Mouse (Mus musculus): ENCODE data around the gene Zbtb16.

DNA sequence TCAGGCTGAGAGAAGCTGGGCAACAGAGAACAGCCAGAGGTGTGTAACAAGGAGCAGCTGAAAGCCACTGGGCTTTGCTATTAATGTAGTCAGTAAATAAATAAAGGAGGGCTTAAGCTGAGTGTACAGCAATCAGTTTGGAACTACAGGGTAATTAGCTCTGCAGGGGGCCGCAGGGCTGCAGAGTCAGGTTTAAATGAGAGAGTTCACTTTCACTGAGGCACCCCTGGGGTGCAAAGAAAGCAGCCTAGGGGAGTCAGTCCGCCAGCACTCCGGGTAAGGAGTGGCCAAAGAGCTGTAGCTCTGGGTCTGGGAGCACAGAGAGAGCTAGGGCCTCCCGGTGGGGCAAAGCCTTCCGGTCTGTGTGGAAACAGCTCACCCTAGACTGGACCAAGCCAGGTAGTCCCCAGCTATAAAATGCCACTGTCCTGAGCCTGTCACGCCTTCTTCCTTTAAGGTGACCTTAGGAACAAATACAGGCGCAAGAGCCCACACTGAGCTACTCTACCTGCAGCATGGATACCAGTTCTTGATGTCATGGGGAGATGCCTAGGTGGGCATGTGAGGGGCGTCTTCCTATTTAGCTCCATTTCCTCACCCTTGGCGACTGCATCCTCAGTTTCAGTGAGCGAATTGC is 188.3 kb downstream of the Zbtb16 start:
- TF ChIP-seq POLR2A (IDR thresholded peaks at IDR 0.05; ENCODE audit: insufficient read depth, low read depth, low read length): 0 out of 2 replicates have a peak, but pooled peaks have one; percentile 5
- no peak for TF ChIP-seq EP300 (IDR thresholded peaks at IDR 0.05; ENCODE audit: insufficient read depth, low read depth, low read length)
